Mouse (Mus musculus) stomach, postnatal 0 days (tissue): ENCODE measurements around the gene Qrich1.

ENCODE experiments used
- CTCF ChIP-seq: IDR thresholded peaks from 2 replicates; pipeline ENCODE4 v1.5.1; 2016; ENCODE audit warnings: antibody characterized with exemption, low read depth, mild to moderate bottlenecking, moderate library complexity
- EP300 ChIP-seq: optimal IDR thresholded peaks from 2 replicates; pipeline ENCODE3; 2016; ENCODE audit warnings: antibody characterized with exemption

DNA sequence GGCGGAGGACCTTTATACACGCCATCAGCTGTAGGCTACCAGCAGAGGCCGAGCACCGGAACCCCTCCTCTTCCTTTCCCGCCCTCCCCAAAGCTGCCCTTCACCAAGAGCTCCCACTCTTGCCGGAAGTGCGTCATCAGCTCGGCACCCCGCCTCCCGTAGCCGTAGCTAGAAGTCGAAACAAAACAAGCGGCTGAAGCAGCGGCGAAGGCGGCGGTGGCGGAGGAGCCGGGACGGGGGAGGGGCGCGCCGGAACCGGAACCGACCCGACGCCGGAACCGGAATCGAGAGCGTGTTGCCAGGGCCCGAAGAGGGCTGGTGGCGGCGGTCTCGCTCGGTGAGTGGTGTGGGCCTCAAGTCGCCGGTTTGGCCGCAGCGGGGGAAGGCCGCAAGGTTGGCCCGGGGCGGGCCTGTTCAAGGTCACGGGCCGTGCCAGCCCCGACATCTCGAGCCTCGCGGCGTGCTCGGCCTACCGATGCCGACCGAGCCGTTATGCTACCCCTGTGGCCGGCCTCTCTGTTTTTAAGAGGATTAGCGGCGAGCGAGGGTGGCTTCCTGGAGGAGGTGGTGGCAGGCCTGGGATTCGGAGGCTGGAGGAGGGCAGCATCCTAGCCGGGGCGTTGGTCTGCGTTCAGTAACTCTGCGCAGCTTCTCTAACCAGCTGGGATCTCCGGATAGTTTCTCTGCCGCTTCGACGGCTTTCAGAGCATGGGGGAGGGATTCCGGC is 25.9 kb upstream of the Qrich1 start, which contains the start of gene Usp19:
- TF ChIP-seq CTCF (peak; percentile 27; the same call in 1 of the 2 replicates), EP300 (peak; percentile 96)
